Mouse (Mus musculus) megakaryocyte, embryonic 14.5 days (primary cell): ENCODE data around the gene Ppp3ca.

Source experiments
- FLI1 ChIP-seq: IDR thresholded peaks from 2 replicates; pipeline ENCODE4 v1.6.1; 2012; ENCODE audit warnings: low read length, inconsistent platforms, mixed read lengths
- GATA1 ChIP-seq: IDR thresholded peaks from 3 replicates; pipeline ENCODE4 v1.6.1; 2012; ENCODE audit warnings: mixed read lengths, low read length, inconsistent platforms, borderline replicate concordance

DNA sequence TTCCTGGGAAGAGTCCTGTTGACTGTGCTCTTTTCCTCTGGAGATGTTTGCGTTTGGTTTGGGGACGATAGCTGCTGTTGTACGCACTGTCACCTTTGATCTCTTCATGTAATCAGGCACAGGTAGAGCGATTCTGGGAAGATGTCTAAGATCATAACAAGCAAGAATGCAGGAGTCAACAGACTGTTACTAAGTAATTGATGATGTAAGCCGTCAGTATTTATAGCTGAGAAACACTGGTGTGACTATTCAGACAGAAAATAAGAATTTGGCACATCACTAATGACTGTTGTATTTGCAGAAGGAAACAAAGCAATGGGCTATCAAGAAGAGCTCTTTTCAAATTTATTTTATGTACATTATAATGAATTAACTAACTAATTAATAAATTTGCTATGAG lies 4.6 kb downstream of the Ppp3ca start:
- no peak for TF ChIP-seq GATA1
- no peak for TF ChIP-seq FLI1
